Mouse (Mus musculus) MEL (cell line): ENCODE results near the gene Gls. TPM values are rescaled to one million over a fixed set of nuclear protein-coding genes. Genes with fewer than 3 reads are reported as not detected.

Experiments
- DNase-seq: peaks from one replicate; pipeline ENCODE4 v3.0.0; 2011; ENCODE audit warnings: low read depth, low spot score
- H3K27ac ChIP-seq: 2 replicates; pipeline ENCODE4 v1.5.1; 2012; ENCODE audit warnings: low read depth, mild to moderate bottlenecking, control low read depth, low read length, moderate library complexity; ENCODE audit not compliant: control insufficient read depth
- H3K27me3 ChIP-seq, 2 experiments: fragments of 150-350 bp in 1 of 2; sonication (generic) in 1 of 2; 2 replicates each; pipeline ENCODE4 v1.6.1; 2012; ENCODE audit warnings: low read length in 2 of 2, mild to moderate bottlenecking in 2 of 2, improper control_type of control experiment in 1 of 2, moderate library complexity in 1 of 2; ENCODE audit not compliant: insufficient read depth in 2 of 2, control insufficient read depth in 1 of 2
- H3K36me3 ChIP-seq, 2 experiments: 2 replicates each; pipeline ENCODE4 v1.6.1; 2012 to 2014; ENCODE audit warnings: low read length in 2 of 2, improper control_type of control experiment in 1 of 2, inconsistent platforms in 1 of 2, mild to moderate bottlenecking in 1 of 2; ENCODE audit not compliant: insufficient read depth in 2 of 2, control insufficient read depth in 1 of 2
- H3K4me1 ChIP-seq, 2 experiments: fragments of 150-350 bp in 1 of 2; sonication (generic) in 1 of 2; 2 replicates each; pipeline ENCODE4 v1.6.1; 2012; ENCODE audit warnings: low read length in 2 of 2, improper control_type of control experiment in 1 of 2, mild to moderate bottlenecking in 1 of 2; ENCODE audit not compliant: insufficient read depth in 2 of 2, control insufficient read depth in 1 of 2
- H3K4me3 ChIP-seq, 2 experiments: fragments of 150-350 bp in 1 of 2; sonication (generic) in 1 of 2; 2 replicates each; pipeline ENCODE4 v1.5.1; 2012; ENCODE audit warnings: low read depth in 2 of 2, low read length in 2 of 2, mild to moderate bottlenecking in 2 of 2, moderate library complexity in 2 of 2, control low read depth in 1 of 2, improper control_type of control experiment in 1 of 2; ENCODE audit not compliant: control insufficient read depth in 1 of 2, insufficient read depth in 1 of 2
- H3K79me2 ChIP-seq: 2 replicates; pipeline ENCODE4 v1.6.1; 2012; ENCODE audit warnings: mild to moderate bottlenecking, low read length, moderate library complexity; ENCODE audit not compliant: control insufficient read depth, poor library complexity, insufficient read depth
- H3K9ac ChIP-seq: 2 replicates; pipeline ENCODE4 v1.6.1; 2012; ENCODE audit warnings: low read depth, mild to moderate bottlenecking, control low read depth, low read length, moderate library complexity; ENCODE audit not compliant: control insufficient read depth, poor library complexity, severe bottlenecking
- H3K9me3 ChIP-seq: fragments of 150-350 bp; sonication (generic); replicated peaks from 2 replicates; pipeline ENCODE4 v1.6.1; 2012; ENCODE audit warnings: mild to moderate bottlenecking, low read length, improper control_type of control experiment, moderate library complexity; ENCODE audit not compliant: insufficient read depth
- BHLHE40 ChIP-seq: IDR thresholded peaks from 2 replicates; pipeline ENCODE4 v1.6.1; 2012; ENCODE audit warnings: low read depth, mild to moderate bottlenecking, inconsistent platforms, low read length, improper control_type of control experiment, borderline replicate concordance
- CHD1 ChIP-seq: IDR thresholded peaks from 2 replicates; pipeline ENCODE4 v1.6.1; 2012; ENCODE audit warnings: low read depth, mild to moderate bottlenecking, inconsistent platforms, low read length, improper control_type of control experiment
- CTCF ChIP-seq, 3 experiments: IDR thresholded peaks in 2 of 3; conservative IDR thresholded peaks in 1 of 3; 2 replicates each; pipeline ENCODE4 v1.5.1; 2011 to 2012; ENCODE audit warnings: low read length in 3 of 3, low read depth in 2 of 3, mild to moderate bottlenecking in 2 of 3, improper control_type of control experiment in 1 of 3, inconsistent platforms in 1 of 3, mixed read lengths in 1 of 3, moderate library complexity in 1 of 3; ENCODE audit not compliant: control insufficient read depth in 1 of 3, insufficient read depth in 1 of 3, poor library complexity in 1 of 3, severe bottlenecking in 1 of 3
- E2F4 ChIP-seq: IDR thresholded peaks from 2 replicates; pipeline ENCODE4 v1.6.1; 2011; ENCODE audit warnings: low read depth, low read length, improper control_type of control experiment, borderline replicate concordance
- ELF1 ChIP-seq: IDR thresholded peaks from 2 replicates; pipeline ENCODE4 v1.6.1; 2014; ENCODE audit warnings: low read depth, mild to moderate bottlenecking, inconsistent platforms, low read length, improper control_type of control experiment, moderate library complexity
- KAT2A ChIP-seq: conservative IDR thresholded peaks from 2 replicates; pipeline ENCODE4 v1.6.1; 2012; ENCODE audit warnings: low read depth, low read length, improper control_type of control experiment, inconsistent platforms
- MAFK ChIP-seq: IDR thresholded peaks from 2 replicates; pipeline ENCODE4 v1.6.1; 2011; ENCODE audit warnings: low read depth, mild to moderate bottlenecking, low read length, improper control_type of control experiment, borderline replicate concordance
- MYB ChIP-seq: IDR thresholded peaks from 2 replicates; pipeline ENCODE4 v1.6.1; 2011; ENCODE audit warnings: mild to moderate bottlenecking, low read depth, low read length, improper control_type of control experiment
- MYC ChIP-seq: IDR thresholded peaks from 2 replicates; pipeline ENCODE4 v1.6.1; 2011; ENCODE audit warnings: low read depth, mild to moderate bottlenecking, low read length, improper control_type of control experiment, moderate library complexity
- POLR2AphosphoS2 ChIP-seq: IDR thresholded peaks from 2 replicates; pipeline ENCODE4 v1.6.1; 2011; ENCODE audit warnings: low read length, improper control_type of control experiment
- RAD21 ChIP-seq: IDR thresholded peaks from 2 replicates; pipeline ENCODE4 v1.6.1; 2011; ENCODE audit warnings: mild to moderate bottlenecking, low read depth, low read length, improper control_type of control experiment
- RCOR1 ChIP-seq: IDR thresholded peaks from 2 replicates; pipeline ENCODE4 v1.6.1; 2012; ENCODE audit warnings: low read depth, mild to moderate bottlenecking, inconsistent platforms, low read length, improper control_type of control experiment
- SMC3 ChIP-seq: IDR thresholded peaks from 2 replicates; pipeline ENCODE4 v1.6.1; 2011; ENCODE audit warnings: low read depth, low read length, improper control_type of control experiment
- UBTF ChIP-seq: IDR thresholded peaks from 2 replicates; pipeline ENCODE4 v1.6.1; 2012; ENCODE audit warnings: low read depth, mild to moderate bottlenecking, inconsistent platforms, low read length, improper control_type of control experiment, moderate library complexity, borderline replicate concordance; ENCODE audit not compliant: insufficient read depth
- USF2 ChIP-seq, 2 experiments: IDR thresholded peaks; 2 replicates each; pipeline ENCODE4 v1.6.1; 2011 to 2012; ENCODE audit warnings: improper control_type of control experiment in 2 of 2, low read length in 2 of 2, borderline replicate concordance in 1 of 2, inconsistent platforms in 1 of 2, low read depth in 1 of 2, mild to moderate bottlenecking in 1 of 2; ENCODE audit not compliant: insufficient read depth in 1 of 2
- ZC3H11A ChIP-seq: IDR thresholded peaks from 2 replicates; pipeline ENCODE4 v1.6.1; 2012; ENCODE audit warnings: low read depth, mild to moderate bottlenecking, inconsistent platforms, low read length, improper control_type of control experiment
- ZMIZ1 ChIP-seq: IDR thresholded peaks from 2 replicates; pipeline ENCODE4 v1.6.1; 2012; ENCODE audit warnings: low read depth, mild to moderate bottlenecking, inconsistent platforms, low read length, improper control_type of control experiment, moderate library complexity
- polyA plus RNA-seq, 2 experiments: library from polyadenylated mRNA; stranded (reverse) in 1 of 2; unstranded in 1 of 2; fragments of >175 nt in 1 of 2; fragments of >200 nt in 1 of 2; gene quantifications; 2 replicates each; pipeline versions ENCODE4 v1.2.1 to v1.2.4; 2012; ENCODE audit warnings: low replicate concordance in 2 of 2, low read depth in 1 of 2; ENCODE audit not compliant: insufficient read length in 2 of 2, insufficient read depth in 1 of 2, missing spikeins in 1 of 2
- total RNA-seq: library from RNA; depleted of rRNA; stranded (reverse); fragments of 300-350 nt; gene quantifications from 2 replicates; pipeline ENCODE4 v1.2.3, GENCODE M21; 2012

The Gls gene
- total and polyA plus RNA-seq, 3 experiments: 57.2 to 121 (median 91.9) TPM

- Histone ChIP-seq H3K9ac (no peak overlapping the region), H3K79me2 (no peaks in the 10 kb centered on the region), H3K9me3 (no peaks in the 10 kb centered on the region), H3K27me3 (no peaks in the 10 kb centered on the region), H3K27ac (no peak overlapping the region), H3K4me3 (no peak overlapping the region), H3K36me3 (peaks cover 3 to 8% of the 10 kb centered on the region in 2 experiments), H3K4me1 (peaks cover 5 to 14% of the 10 kb centered on the region in 2 experiments)
- no peak for DNase-seq
- no peak for TF ChIP-seq KAT2A
- TF ChIP-seq MYC: no peak
- TF ChIP-seq ZMIZ1: no peak
- no peak for TF ChIP-seq RCOR1
- TF ChIP-seq CTCF (IDR thresholded peaks at IDR 0.05 in 2 of 3, conservative IDR thresholded peaks at IDR 0.05 in 1 of 3; ENCODE audit: control insufficient read depth in 1 of 3, insufficient read depth in 1 of 3, low read depth in 2 of 3, low read length in 3 of 3, poor library complexity in 1 of 3, severe bottlenecking in 1 of 3): no peak
- no peak for TF ChIP-seq POLR2AphosphoS2
- TF ChIP-seq E2F4: no peak
- TF ChIP-seq CHD1: no peak
- TF ChIP-seq MYB: no peak
- TF ChIP-seq BHLHE40: no peak
Measured at GRCm38 (mm10) chr1:52148178-52148577, 84.9 kb downstream of the Gls start.

GRCm38 (mm10) chr1:52147431-52147830, 85.6 kb downstream of the Gls start:
- H3K27me3 ChIP-seq: no peaks in the 10 kb centered on the region
- H3K9me3 ChIP-seq: no peaks in the 10 kb centered on the region
- no peak overlapping the region for H3K27ac ChIP-seq
- DNase-seq: no peak
- no peak overlapping the region for H3K9ac ChIP-seq
- no peak for TF ChIP-seq ELF1
- TF ChIP-seq USF2 (IDR thresholded peaks at IDR 0.05; ENCODE audit: borderline replicate concordance in 1 of 2, insufficient read depth in 1 of 2, low read depth in 1 of 2, low read length in 2 of 2): no peak
- no peak overlapping the region for H3K4me3 ChIP-seq
- peaks cover 3 to 8% of the 10 kb centered on the region in 2 experiments for H3K36me3 ChIP-seq
- H3K79me2 ChIP-seq: no peaks in the 10 kb centered on the region
- peaks cover 5 to 14% of the 10 kb centered on the region in 2 experiments for H3K4me1 ChIP-seq

GRCm38 (mm10) chr1:52146214-52146970, 86.6 kb downstream of the Gls start:
- no peaks in the 10 kb centered on the region for H3K9me3 ChIP-seq
- peak; percentile 74 for DNase-seq
- no peak overlapping the region for H3K27ac ChIP-seq
- H3K4me3 ChIP-seq: no peak overlapping the region
- no peak overlapping the region for H3K9ac ChIP-seq
- TF ChIP-seq UBTF (no peak), MAFK (no peak), CTCF (IDR thresholded peaks at IDR 0.05 in 2 of 3, conservative IDR thresholded peaks at IDR 0.05 in 1 of 3; ENCODE audit: control insufficient read depth in 1 of 3, insufficient read depth in 1 of 3, low read depth in 2 of 3, low read length in 3 of 3, poor library complexity in 1 of 3, severe bottlenecking in 1 of 3) (peak; percentile 64 to 80 (median 72)), RAD21 (peak; percentile 82), SMC3 (peak; percentile 70), ZC3H11A (peak; percentile 57)
- peaks cover 5 to 14% of the 10 kb centered on the region in 2 experiments for H3K4me1 ChIP-seq
- H3K36me3 ChIP-seq: peaks cover under 1 to 8% of the 10 kb centered on the region in 2 experiments; a peak in 3 of 4 replicates
- no peaks in the 10 kb centered on the region for H3K79me2 ChIP-seq
- no peaks in the 10 kb centered on the region for H3K27me3 ChIP-seq
